Mouse (Mus musculus) heart, postnatal 0 days (tissue): Measurements from ENCODE around the gene Gm21852. TPM values are rescaled to one million over a fixed set of nuclear protein-coding genes. Genes with fewer than 3 reads are reported as not detected.
"Not testable (repeated sequence)": the region's sequence is repeated elsewhere in the genome, so short reads cannot be mapped to it uniquely, and the experiment has no call there.

Experiments used
- ATAC-seq: fragments of 200-750 bp; cut with Nextera tagmentation; 2 replicates; pipeline ENCODE4 v1.8.0; 2017; ENCODE audit warnings: low read depth, moderate number of reproducible peaks, moderate library complexity; ENCODE audit not compliant: insufficient read depth
- DNase-seq: peaks from one replicate; pipeline ENCODE4 v3.0.0-alpha.2; 2016; ENCODE audit warnings: low spot score
- H3K27ac ChIP-seq: fragments of 300-500 bp; sonication (generic); 2 replicates; pipeline ENCODE4 v1.5.1; 2014; ENCODE audit warnings: low read depth, mild to moderate bottlenecking
- H3K27me3 ChIP-seq: fragments of 300-500 bp; sonication (generic); 2 replicates; pipeline ENCODE4 v1.6.1; 2014; ENCODE audit warnings: low read length, mixed read lengths; ENCODE audit not compliant: control insufficient read depth, insufficient read depth
- H3K36me3 ChIP-seq: fragments of 300-500 bp; sonication (generic); replicated peaks from 2 replicates; pipeline ENCODE4 v1.6.1; 2014; ENCODE audit warnings: low read length, mixed read lengths; ENCODE audit not compliant: control insufficient read depth, insufficient read depth
- H3K4me1 ChIP-seq: fragments of 300-500 bp; sonication (generic); 2 replicates; pipeline ENCODE4 v1.6.1; 2014; ENCODE audit warnings: antibody characterized with exemption; ENCODE audit not compliant: control insufficient read depth, insufficient read depth
- H3K4me2 ChIP-seq: fragments of 300-500 bp; sonication (generic); 2 replicates; pipeline ENCODE4 v1.6.1; 2014; ENCODE audit warnings: low read depth, mild to moderate bottlenecking, low read length, moderate library complexity
- H3K4me3 ChIP-seq: fragments of 300-500 bp; sonication (generic); 2 replicates; pipeline ENCODE4 v1.5.1; 2014; ENCODE audit warnings: low read depth, low read length
- H3K9ac ChIP-seq: fragments of 300-500 bp; sonication (generic); replicated peaks from 2 replicates; pipeline ENCODE4 v1.6.1; 2014; ENCODE audit warnings: low read depth, low read length, mixed read lengths
- H3K9me3 ChIP-seq: fragments of 300-500 bp; sonication (generic); replicated peaks from 2 replicates; pipeline ENCODE4 v1.6.1; 2016; ENCODE audit warnings: low read length; ENCODE audit not compliant: control insufficient read depth
- WGBS: fragments of 180-500 bp; shearing (Covaris S2); extraction: QIAGEN DNeasy Blood & Tissue Kit; methylation state at CpG from one replicate; pipeline ENCODE4 v1.1.7; 2014; 5-methylcytosine and 5-hydroxymethylcytosine counted together
- microRNA-seq: library from miRNA; unstranded; fragments of <30 nt; microRNA quantifications from one replicate; pipeline ENCODE4, GENCODE M21; 2016
- polyA plus RNA-seq: library from polyadenylated mRNA; unstranded; fragments of >200 nt; fragmentation: Nextera tagmentation; extraction: Ambion mirVana; gene quantifications from 2 replicates; pipeline ENCODE4 v1.2.1, GENCODE M21; 2015
- total RNA-seq: library from RNA; depleted of rRNA; stranded (reverse); fragments of >200 nt; gene quantifications from 2 replicates; pipeline ENCODE4 v1.2.3, GENCODE M21; 2014; ENCODE audit warnings: low replicate concordance; rRNA removed

The Gm21852 gene
- total RNA-seq: not detected in 2 replicates
- polyA plus RNA-seq: not detected in 2 replicates

- H3K4me1 ChIP-seq, H3K27me3 ChIP-seq, H3K4me2 ChIP-seq, H3K4me3 ChIP-seq, H3K9ac ChIP-seq, H3K9me3 ChIP-seq, H3K27ac ChIP-seq, ATAC-seq, DNase-seq, H3K36me3 ChIP-seq: not testable (repeated sequence)
- no CpG with 5 or more reads among the region's 3 CpGs for WGBS
These were observed at the start of gene Gm21852 for GRCm38 (mm10) chrY:40651896-40652295. TSS of gene Gm21852 (minus strand) at chrY:40651996.

Small RNAs within 50 kb of the gene (microRNA-seq; reads per million reads assigned to microRNA genes)
- gene Gm27466: not detected
- gene Gm28018: not detected

Other genes with a start within 250 kb of the Gm21852 start
- gene Gm21797, start 123.8 kb upstream of the Gm21852 start, total RNA-seq: not detected in 2 replicates
- not detected in 2 replicates for gene Gm21797, start 123.8 kb upstream of the Gm21852 start, polyA plus RNA-seq
- not detected in 2 replicates for gene Gm20795, start 152.9 kb upstream of the Gm21852 start, total RNA-seq
- gene Gm20795, start 152.9 kb upstream of the Gm21852 start, polyA plus RNA-seq: not detected in 2 replicates